Mouse (Mus musculus): ENCODE results near the gene Esr1. TPM values are rescaled to one million over a fixed set of nuclear protein-coding genes. Genes with fewer than 3 reads are reported as not detected.
"Not testable (repeated sequence)": the region's sequence is repeated elsewhere in the genome, so short reads cannot be mapped to it uniquely, and the experiment has no call there.

Esr1 gene
- polyA plus RNA-seq, 1 experiment from 2014 or later, result 0.10 TPM

DNA sequence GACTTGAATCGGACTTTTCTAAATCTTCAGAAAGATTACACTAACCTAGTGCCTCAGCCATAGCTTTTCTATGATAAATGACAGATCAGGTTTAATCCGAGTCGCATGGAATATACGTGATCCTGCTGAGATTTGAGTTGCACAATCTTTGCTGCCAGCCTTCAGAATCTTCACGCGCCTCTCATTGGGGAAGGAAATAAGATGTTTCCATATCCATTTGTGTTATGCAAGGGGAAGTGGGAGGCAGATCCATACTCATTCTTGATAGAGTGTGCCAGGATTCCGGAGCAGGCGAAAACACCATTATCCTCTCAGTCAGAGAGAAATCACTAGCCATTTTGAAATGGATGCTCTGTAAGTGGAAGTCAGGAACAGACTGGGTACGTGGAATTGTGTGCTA is 35.5 kb downstream of the Esr1 start:
- Histone ChIP-seq H3K27ac (no peak overlapping the region), H3K4me1 (no peaks in the 10 kb centered on the region), H3K36me3 (no peaks in the 10 kb centered on the region), H3K9ac (no peak overlapping the region), H3K27me3 (no peaks in the 10 kb centered on the region), H3K9me3 (no peaks in the 10 kb centered on the region), H3K4me3 (no peak overlapping the region), H3K4me2 (replicated peaks) (no peak overlapping the region)
- no peak for ATAC-seq (ENCODE audit: insufficient number of reproducible peaks, insufficient read depth, low FRiP score, low TSS enrichment)
- WGBS, result 89% methylated on average over 9 of the region's 9 CpGs

DNA sequence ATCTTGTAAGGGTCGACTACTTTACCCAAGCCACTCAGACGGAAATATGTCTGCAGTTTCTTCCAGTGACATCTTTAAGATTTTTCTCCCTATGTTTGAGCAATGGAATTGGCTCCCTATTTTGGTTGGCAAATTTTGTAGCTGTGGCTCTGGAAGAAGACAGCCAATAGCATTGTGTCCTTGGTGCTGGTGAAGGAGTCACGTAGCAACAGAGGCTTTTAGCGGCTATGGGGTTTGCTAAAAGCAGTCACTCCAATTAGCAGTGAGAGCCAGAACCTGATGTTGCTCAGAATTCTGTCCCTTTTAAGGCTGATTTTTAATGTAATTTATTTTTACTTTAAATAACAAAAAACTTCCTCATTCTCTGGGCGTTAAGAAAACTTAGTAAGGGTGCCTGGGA is 54.0 kb downstream of the Esr1 start:
- no peaks in the 10 kb centered on the region for H3K4me1 ChIP-seq
- WGBS, result 81% methylated on average over 5 of the region's 5 CpGs
- ATAC-seq (ENCODE audit: insufficient number of reproducible peaks, insufficient read depth, low FRiP score, low TSS enrichment), result no peak

DNA sequence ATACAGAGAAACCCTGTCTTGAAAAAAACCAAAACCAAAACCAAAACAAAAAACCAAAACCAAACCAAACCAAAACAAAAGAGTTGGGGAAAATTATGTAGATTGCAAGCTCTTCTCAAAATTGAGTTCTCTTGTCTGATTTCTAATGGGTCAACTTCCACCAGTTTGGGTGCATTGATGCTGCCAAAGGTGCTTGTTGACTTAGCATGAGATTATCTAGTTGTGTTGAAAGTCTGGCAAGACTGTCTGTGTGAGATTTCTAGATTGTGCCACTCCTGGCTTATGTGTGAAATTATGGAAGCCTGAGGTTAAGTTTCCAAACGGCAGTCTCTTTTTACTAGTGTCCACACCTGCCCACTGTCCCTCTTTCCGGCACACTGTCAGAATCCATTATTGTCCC is 55.6 kb downstream of the Esr1 start:
- H3K27me3 ChIP-seq, result no peaks in the 10 kb centered on the region
- H3K9ac ChIP-seq, result no peak overlapping the region
- H3K4me2 ChIP-seq (replicated peaks), result no peak overlapping the region
- H3K4me1 ChIP-seq, result no peaks in the 10 kb centered on the region
- no peak overlapping the region for H3K4me3 ChIP-seq
- 86% methylated on average over 2 of the region's 2 CpGs for WGBS
- no peaks in the 10 kb centered on the region for H3K36me3 ChIP-seq
- H3K27ac ChIP-seq, result no peak overlapping the region
- no peaks in the 10 kb centered on the region for H3K9me3 ChIP-seq
- ATAC-seq (ENCODE audit: insufficient number of reproducible peaks, insufficient read depth, low FRiP score, low TSS enrichment), result no peak

More for the DNA sequence above, 54.0 kb downstream of the Esr1 start:
- no peaks in the 10 kb centered on the region for H3K36me3 ChIP-seq
- no peak overlapping the region for H3K9ac ChIP-seq
- H3K9me3 ChIP-seq, result no peaks in the 10 kb centered on the region
- H3K27ac ChIP-seq, result no peak overlapping the region
- no peaks in the 10 kb centered on the region for H3K27me3 ChIP-seq
- H3K4me2 ChIP-seq (replicated peaks), result no peak overlapping the region
- H3K4me3 ChIP-seq, result no peak overlapping the region

DNA sequence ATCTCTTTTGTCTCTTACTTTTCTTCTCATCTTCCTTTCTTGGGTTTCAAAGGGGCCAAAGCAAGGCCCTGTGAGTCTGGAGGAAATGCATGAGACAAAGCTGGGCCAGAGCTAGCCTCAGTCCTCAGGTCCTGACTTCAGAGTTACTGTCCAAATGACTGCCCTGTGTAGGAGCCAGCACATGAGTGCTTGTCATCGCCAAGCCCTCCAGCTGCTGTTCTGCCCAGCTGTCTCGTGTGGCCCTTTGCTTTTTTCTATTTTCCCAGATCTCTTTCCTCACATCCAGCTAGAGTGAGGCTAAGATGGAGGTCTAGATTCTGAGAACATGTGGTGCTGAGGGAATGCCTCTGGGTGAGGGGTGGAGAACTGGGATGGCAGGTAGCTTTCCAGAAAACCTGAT is 58.7 kb downstream of the Esr1 start:
- ATAC-seq (ENCODE audit: insufficient number of reproducible peaks, insufficient read depth, low FRiP score, low TSS enrichment), result no peak
- 68% methylated on average over 2 of the region's 2 CpGs for WGBS
- no peaks in the 10 kb centered on the region for H3K36me3 ChIP-seq
- H3K27me3 ChIP-seq, result no peaks in the 10 kb centered on the region
- no peak overlapping the region for H3K4me2 ChIP-seq (replicated peaks)
- H3K27ac ChIP-seq, result no peak overlapping the region
- no peaks in the 10 kb centered on the region for H3K9me3 ChIP-seq
- H3K4me1 ChIP-seq, result no peaks in the 10 kb centered on the region
- no peak overlapping the region for H3K4me3 ChIP-seq
- no peak overlapping the region for H3K9ac ChIP-seq

DNA sequence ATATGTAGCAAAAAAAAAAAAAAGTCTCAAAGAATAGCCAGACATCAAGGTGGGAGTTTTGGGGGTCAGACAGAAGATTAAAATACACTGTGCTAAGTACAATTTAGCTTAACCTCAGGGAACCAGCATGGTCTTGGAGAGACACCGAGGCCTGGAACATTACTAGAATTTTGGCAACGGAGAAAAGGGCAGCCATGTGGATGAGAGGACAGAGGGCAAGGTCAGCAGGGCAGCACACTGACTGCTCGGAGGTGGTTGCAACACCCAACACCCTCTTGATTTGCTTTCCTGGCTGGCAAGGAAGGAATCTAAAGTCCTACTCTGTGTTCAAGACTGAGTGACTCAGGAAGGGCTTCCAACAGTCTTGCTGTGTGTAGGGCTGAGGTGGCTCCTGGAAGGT is 60.5 kb downstream of the Esr1 start:
- no peaks in the 10 kb centered on the region for H3K4me1 ChIP-seq
- no peak overlapping the region for H3K4me3 ChIP-seq
- H3K4me2 ChIP-seq (replicated peaks), result no peak overlapping the region
- no peak overlapping the region for H3K27ac ChIP-seq
- ATAC-seq (ENCODE audit: insufficient number of reproducible peaks, insufficient read depth, low FRiP score, low TSS enrichment), result no peak
- no peaks in the 10 kb centered on the region for H3K36me3 ChIP-seq
- H3K9me3 ChIP-seq, result no peaks in the 10 kb centered on the region
- no peaks in the 10 kb centered on the region for H3K27me3 ChIP-seq
- no peak overlapping the region for H3K9ac ChIP-seq
- 71% methylated on average over 3 of the region's 3 CpGs for WGBS

DNA sequence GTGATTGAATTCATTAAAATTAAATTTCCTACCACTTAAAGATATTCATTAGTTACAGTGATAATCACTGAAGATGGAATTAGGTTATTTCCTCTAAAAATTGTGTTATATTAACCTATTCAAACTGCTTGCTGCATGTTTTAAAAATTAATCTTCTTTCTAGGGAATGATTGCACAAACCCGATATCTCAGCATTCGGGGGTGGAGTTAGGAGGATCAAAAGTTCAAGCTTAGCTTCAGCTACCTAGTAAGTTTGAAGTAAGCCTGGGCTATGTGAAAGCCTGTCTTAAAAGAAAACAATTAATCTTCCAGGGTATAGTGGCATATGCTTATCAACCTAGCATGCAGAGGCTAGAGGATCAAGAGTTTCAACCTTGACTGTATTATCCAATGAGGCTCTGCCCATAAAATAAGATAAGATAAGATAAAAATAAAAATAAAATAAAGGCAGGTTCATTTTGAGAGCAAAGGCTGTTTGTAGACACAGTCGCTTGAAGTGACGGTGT is 62.0 kb downstream of the Esr1 start:
- H3K9me3 ChIP-seq, result no peaks in the 10 kb centered on the region
- H3K27me3 ChIP-seq, result no peaks in the 10 kb centered on the region
- H3K9ac ChIP-seq, result no peak overlapping the region
- H3K36me3 ChIP-seq, result no peaks in the 10 kb centered on the region
- 87% methylated on average over 4 of the region's 4 CpGs for WGBS
- H3K4me2 ChIP-seq (replicated peaks), result no peak overlapping the region
- ATAC-seq (ENCODE audit: insufficient number of reproducible peaks, insufficient read depth, low FRiP score, low TSS enrichment), result no peak
- H3K4me1 ChIP-seq, result no peaks in the 10 kb centered on the region
- no peak overlapping the region for H3K4me3 ChIP-seq
- H3K27ac ChIP-seq, result no peak overlapping the region

DNA sequence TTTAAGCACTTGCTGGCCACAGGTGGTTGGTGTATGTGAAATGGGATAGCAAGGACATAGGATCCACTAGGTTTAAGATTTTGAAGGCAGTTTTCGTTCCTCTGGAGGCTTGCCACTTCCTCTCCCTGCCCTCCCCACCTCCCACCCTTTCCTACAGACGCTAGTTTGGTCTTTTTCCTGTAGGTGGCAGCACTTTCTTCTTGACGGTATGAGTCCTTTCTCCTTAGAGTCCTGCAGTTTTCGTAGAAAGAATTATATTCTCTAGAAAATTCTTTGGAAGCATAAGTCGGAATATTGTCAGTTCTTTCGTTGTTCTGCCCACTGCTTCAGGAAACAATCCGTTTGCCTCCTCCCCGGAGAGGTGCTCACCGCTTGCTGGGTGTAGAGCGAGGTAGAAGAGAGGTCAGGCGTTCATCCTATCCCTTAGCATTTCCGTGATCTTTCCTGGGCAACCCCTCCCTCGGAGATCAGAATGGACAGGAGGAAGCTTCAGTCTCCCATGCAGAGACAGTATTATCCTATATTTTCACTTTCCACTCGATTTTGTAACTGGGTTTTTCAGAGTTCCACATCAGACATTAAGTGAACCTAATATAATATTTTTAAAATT is 63.7 kb downstream of the Esr1 start:
- not testable (repeated sequence) for H3K4me1 ChIP-seq; H3K9me3 ChIP-seq; H3K27me3 ChIP-seq; ATAC-seq (ENCODE audit: insufficient number of reproducible peaks, insufficient read depth, low FRiP score, low TSS enrichment); H3K9ac ChIP-seq; H3K27ac ChIP-seq; H3K36me3 ChIP-seq; H3K4me3 ChIP-seq
- H3K4me2 ChIP-seq (replicated peaks), result peak overlapping the region; percentile 37
- 22% methylated on average over 14 of the region's 14 CpGs for WGBS

DNA sequence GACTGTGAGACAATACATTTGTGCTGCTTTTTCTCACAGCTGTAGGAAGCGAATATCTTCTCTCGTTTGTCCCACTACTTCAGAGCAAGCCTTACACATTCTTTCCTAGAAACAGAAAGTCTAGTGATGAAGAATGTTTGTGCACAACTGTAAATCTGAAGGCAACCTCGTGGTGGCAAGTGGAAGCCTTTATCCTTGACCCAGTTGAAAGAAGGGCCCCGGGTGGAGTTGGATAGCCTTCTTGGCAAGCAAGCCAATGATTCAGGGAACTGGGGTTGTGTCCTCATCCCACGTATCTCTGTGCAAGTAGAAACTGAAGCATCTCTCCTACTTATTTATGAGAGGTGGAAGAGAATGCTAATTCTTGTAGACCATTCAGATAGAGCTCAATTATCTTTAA is 71.7 kb downstream of the Esr1 start:
- 81% methylated on average over 5 of the region's 5 CpGs for WGBS
- Histone ChIP-seq H3K4me1 (no peaks in the 10 kb centered on the region), H3K27ac (no peak overlapping the region), H3K27me3 (no peaks in the 10 kb centered on the region), H3K9ac (no peak overlapping the region), H3K4me3 (no peak overlapping the region), H3K4me2 (replicated peaks) (no peak overlapping the region), H3K36me3 (no peaks in the 10 kb centered on the region), H3K9me3 (no peaks in the 10 kb centered on the region)
- no peak for ATAC-seq (ENCODE audit: insufficient number of reproducible peaks, insufficient read depth, low FRiP score, low TSS enrichment)

DNA sequence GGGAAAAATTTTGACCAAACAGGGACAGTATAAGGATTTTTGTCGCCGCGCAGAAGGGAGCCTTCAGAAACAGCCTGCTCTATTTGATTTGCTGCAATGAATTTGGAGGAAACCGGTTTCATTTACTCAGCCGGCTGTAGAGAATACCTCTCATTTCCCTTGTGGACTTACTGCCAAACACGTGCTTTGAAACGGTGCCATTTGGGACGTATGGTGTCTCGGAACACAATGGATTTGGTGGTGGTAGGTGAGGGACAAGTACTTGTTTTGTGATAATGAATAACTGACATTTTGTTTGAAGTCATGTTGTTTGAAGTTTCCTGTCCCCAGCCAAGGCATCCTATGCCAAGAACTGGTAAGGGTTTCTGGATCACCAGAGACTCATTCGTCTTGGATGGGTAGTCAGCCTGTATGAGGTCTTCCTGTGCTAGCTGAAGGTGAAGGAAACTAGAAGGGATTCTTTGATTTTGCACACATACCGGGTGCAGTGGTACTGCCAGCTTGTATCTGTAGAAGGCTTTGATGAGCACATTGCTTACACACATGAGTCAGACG is 72.4 kb downstream of the Esr1 start:
- H3K4me1 ChIP-seq, result no peaks in the 10 kb centered on the region
- no peaks in the 10 kb centered on the region for H3K9me3 ChIP-seq
- no peak overlapping the region for H3K4me2 ChIP-seq (replicated peaks)
- no peak for ATAC-seq (ENCODE audit: insufficient number of reproducible peaks, insufficient read depth, low FRiP score, low TSS enrichment)
- no peaks in the 10 kb centered on the region for H3K36me3 ChIP-seq
- no peak overlapping the region for H3K4me3 ChIP-seq
- 88% methylated on average over 12 of the region's 12 CpGs for WGBS
- no peaks in the 10 kb centered on the region for H3K27me3 ChIP-seq
- H3K27ac ChIP-seq, result no peak overlapping the region
- H3K9ac ChIP-seq, result no peak overlapping the region

DNA sequence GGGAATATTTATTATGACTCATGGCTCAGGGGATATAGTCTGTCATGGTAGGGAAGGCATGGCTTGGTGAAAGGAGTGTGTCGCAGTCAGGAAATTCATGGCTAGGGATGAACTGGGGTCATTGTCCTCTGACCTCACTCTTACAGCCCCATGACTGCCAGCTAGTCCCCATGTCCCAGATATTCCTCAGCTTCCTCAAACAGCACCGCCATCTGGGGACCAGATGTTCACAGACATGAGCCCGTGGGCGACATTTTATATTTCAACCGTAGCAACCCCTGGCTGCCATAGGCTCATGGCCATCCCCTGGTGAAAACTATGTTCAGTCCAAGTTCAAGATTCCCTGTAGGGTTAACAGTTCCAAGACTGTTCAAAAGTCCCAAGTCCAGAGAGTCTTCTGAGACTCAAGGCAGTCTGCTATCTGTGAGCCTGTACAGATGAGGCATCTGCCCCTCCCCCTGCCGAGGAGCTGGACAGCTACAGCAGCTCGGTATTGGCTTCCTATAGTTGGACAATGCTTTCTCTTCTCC is 83.0 kb downstream of the Esr1 start:
- no peaks in the 10 kb centered on the region for H3K9me3 ChIP-seq
- no peak overlapping the region for H3K9ac ChIP-seq
- no peaks in the 10 kb centered on the region for H3K36me3 ChIP-seq
- H3K4me2 ChIP-seq (replicated peaks), result no peak overlapping the region
- WGBS, result 42% methylated on average over 7 of the region's 7 CpGs
- H3K27ac ChIP-seq, result no peak overlapping the region
- no peak overlapping the region for H3K4me3 ChIP-seq
- no peak for ATAC-seq (ENCODE audit: insufficient number of reproducible peaks, insufficient read depth, low FRiP score, low TSS enrichment)
- no peaks in the 10 kb centered on the region for H3K4me1 ChIP-seq
- H3K27me3 ChIP-seq, result no peaks in the 10 kb centered on the region

DNA sequence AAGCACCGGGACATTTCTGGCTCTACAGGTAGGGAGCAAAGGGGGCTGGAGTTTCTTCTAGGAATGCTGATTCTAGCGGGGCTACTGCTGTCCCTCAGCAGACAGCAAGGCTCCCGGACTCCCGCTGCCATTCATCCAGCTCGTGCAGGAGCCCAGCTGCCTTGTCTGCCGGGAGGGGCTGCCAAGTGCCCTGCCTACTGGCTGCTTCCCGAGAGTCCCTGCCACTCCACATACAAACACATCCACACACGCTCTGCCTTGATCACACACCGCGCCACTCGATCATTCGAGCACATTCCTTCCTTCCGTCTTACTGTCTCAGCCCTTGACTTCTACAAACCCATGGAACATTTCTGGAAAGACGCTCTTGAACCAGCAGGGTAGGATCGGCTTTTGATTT is 98.5 kb downstream of the Esr1 start:
- Histone ChIP-seq H3K9ac (no peak overlapping the region), H3K36me3 (no peaks in the 10 kb centered on the region), H3K4me2 (replicated peaks) (peak overlapping the region; percentile 47), H3K27ac (no peak overlapping the region), H3K4me3 (peak overlapping the region; percentile 27; the same call in 1 of the 2 replicates), H3K9me3 (no peaks in the 10 kb centered on the region), H3K4me1 (peaks cover 10% of the 10 kb centered on the region), H3K27me3 (peaks cover 49% of the 10 kb centered on the region)
- 3% methylated on average over 15 of the region's 15 CpGs for WGBS
- no peak; the same call in 1 of the 2 replicates for ATAC-seq (ENCODE audit: insufficient number of reproducible peaks, insufficient read depth, low FRiP score, low TSS enrichment)

DNA sequence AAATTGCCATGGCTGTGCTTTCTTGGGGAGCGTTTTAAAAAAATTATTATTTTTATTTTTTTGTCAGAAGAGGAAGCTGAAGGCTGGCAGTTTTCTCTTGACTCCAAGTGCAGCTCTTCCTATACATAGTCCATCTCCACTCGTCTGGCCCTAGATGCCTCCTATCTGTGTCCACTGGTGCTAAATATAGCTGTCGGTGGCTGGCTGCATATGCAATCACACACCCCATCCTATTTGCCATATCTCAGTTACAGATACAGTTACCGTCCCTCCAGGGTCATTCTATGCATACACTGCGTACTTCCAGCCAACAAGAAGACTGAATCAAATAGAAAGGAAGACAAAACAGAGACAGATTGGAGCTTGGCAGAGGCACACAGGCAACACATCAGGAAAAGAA is 100.0 kb downstream of the Esr1 start:
- no peak overlapping the region for H3K4me2 ChIP-seq (replicated peaks)
- H3K9me3 ChIP-seq, result no peaks in the 10 kb centered on the region
- no peak overlapping the region for H3K27ac ChIP-seq
- H3K4me1 ChIP-seq, result peaks cover 10% of the 10 kb centered on the region
- ATAC-seq (ENCODE audit: insufficient number of reproducible peaks, insufficient read depth, low FRiP score, low TSS enrichment), result no peak
- WGBS, result 41% methylated on average over 5 of the region's 5 CpGs
- no peaks in the 10 kb centered on the region for H3K36me3 ChIP-seq
- H3K4me3 ChIP-seq, result no peak overlapping the region
- no peak overlapping the region for H3K9ac ChIP-seq
- H3K27me3 ChIP-seq, result peaks cover 51% of the 10 kb centered on the region

Measured in embryonic facial prominence, embryonic 12.5 days (tissue).